Mouse (Mus musculus) MEL (cell line): Measurements from ENCODE around the gene Slc25a11. TPM values are rescaled to one million over a fixed set of nuclear protein-coding genes. Genes with fewer than 3 reads are reported as not detected.

ENCODE experiments used
- polyA plus RNA-seq, 2 experiments: library from polyadenylated mRNA; stranded (reverse) in 1 of 2; unstranded in 1 of 2; fragments of >175 nt in 1 of 2; fragments of >200 nt in 1 of 2; gene quantifications; 2 replicates each; pipeline versions ENCODE4 v1.2.1 to v1.2.4; 2012; ENCODE audit warnings: low replicate concordance in 2 of 2, low read depth in 1 of 2; ENCODE audit not compliant: insufficient read length in 2 of 2, insufficient read depth in 1 of 2, missing spikeins in 1 of 2
- total RNA-seq: library from RNA; depleted of rRNA; stranded (reverse); fragments of 300-350 nt; gene quantifications from 2 replicates; pipeline ENCODE4 v1.2.3, GENCODE M21; 2012; rRNA removed

The Slc25a11 gene
- total and polyA plus RNA-seq, 3 experiments: 96.3 to 145 (median 114) TPM

Other genes starting within 250 kb of the Slc25a11 start
- gene Pelp1, start 237.4 kb downstream of the Slc25a11 start, total RNA-seq: 46.4 and 50.6 TPM in 2 replicates
- gene Pelp1, start 237.4 kb downstream of the Slc25a11 start, polyA plus RNA-seq: 10 to 100 TPM in 1 of 2 experiments, not detected in 1; 70.1 TPM
- 200 and 241 TPM in 2 replicates for gene Arrb2, start 214.8 kb downstream of the Slc25a11 start, total RNA-seq
- gene Arrb2, start 214.8 kb downstream of the Slc25a11 start, polyA plus RNA-seq: 100 to 1,000 TPM in 1 of 2 experiments, not detected in 1; 272 TPM
- 43.0 and 43.3 TPM in 2 replicates for gene Med11, start 195.6 kb downstream of the Slc25a11 start, total RNA-seq
- gene Med11, start 195.6 kb downstream of the Slc25a11 start, polyA plus RNA-seq: 10 to 100 TPM in 1 of 2 experiments, not detected in 1; 40.0 TPM
- gene Zmynd15, start 188.0 kb downstream of the Slc25a11 start, total RNA-seq: not detected in 2 replicates
- under 1 TPM in 1 of 2 experiments, not detected in 1; 0.14 TPM for gene Zmynd15, start 188.0 kb downstream of the Slc25a11 start, polyA plus RNA-seq
- gene Cxcl16, start 187.5 kb downstream of the Slc25a11 start, total RNA-seq: not detected in 2 replicates
- gene Cxcl16, start 187.5 kb downstream of the Slc25a11 start, polyA plus RNA-seq: not detected
- gene Tm4sf5, start 142.2 kb downstream of the Slc25a11 start, total RNA-seq: 0.27 TPM in 1 of 2 replicates, not detected in the other
- under 1 TPM in 1 of 2 experiments, not detected in 1; 0.21 TPM for gene Tm4sf5, start 142.2 kb downstream of the Slc25a11 start, polyA plus RNA-seq
- gene Vmo1, start 132.9 kb downstream of the Slc25a11 start, total RNA-seq: not detected in 2 replicates
- not detected for gene Vmo1, start 132.9 kb downstream of the Slc25a11 start, polyA plus RNA-seq
- not detected in 2 replicates for gene Gltpd2, start 128.3 kb downstream of the Slc25a11 start, total RNA-seq
- gene Gltpd2, start 128.3 kb downstream of the Slc25a11 start, polyA plus RNA-seq: under 1 TPM in 1 of 2 experiments, not detected in 1; 0.06 TPM
- 602 and 671 TPM in 2 replicates for gene Psmb6, start 122.1 kb downstream of the Slc25a11 start, total RNA-seq
- 100 to 1,000 TPM in 1 of 2 experiments, not detected in 1; 462 TPM for gene Psmb6, start 122.1 kb downstream of the Slc25a11 start, polyA plus RNA-seq
- gene Gm40193, start 114.5 kb downstream of the Slc25a11 start, total RNA-seq: not detected in 2 replicates
- not detected for gene Gm40193, start 114.5 kb downstream of the Slc25a11 start, polyA plus RNA-seq
- gene Pld2, start 107.4 kb downstream of the Slc25a11 start, total RNA-seq: 0.07 and 0.15 TPM in 2 replicates
- under 1 TPM in 1 of 2 experiments, not detected in 1; 0.39 TPM for gene Pld2, start 107.4 kb downstream of the Slc25a11 start, polyA plus RNA-seq
- 25.0 and 33.8 TPM in 2 replicates for gene Mink1, start 84.6 kb downstream of the Slc25a11 start, total RNA-seq
- 100 to 1,000 TPM in 1 of 2 experiments, 10 to 100 TPM in 1; 57.3 to 230 TPM for gene Mink1, start 84.6 kb downstream of the Slc25a11 start, polyA plus RNA-seq
- not detected in 2 replicates for gene 4930544D05Rik, start 31.6 kb downstream of the Slc25a11 start, total RNA-seq
- gene 4930544D05Rik, start 31.6 kb downstream of the Slc25a11 start, polyA plus RNA-seq: under 1 TPM in 1 of 2 experiments, not detected in 1; 0.10 TPM
- gene Chrne, start 28.3 kb downstream of the Slc25a11 start, total RNA-seq: 0.54 TPM in 1 of 2 replicates, not detected in the other
- gene Chrne, start 28.3 kb downstream of the Slc25a11 start, polyA plus RNA-seq: under 1 TPM in 1 of 2 experiments, not detected in 1; 0.33 TPM
- 0.98 and 1.6 TPM in 2 replicates for gene Gp1ba, start 8.4 kb downstream of the Slc25a11 start, total RNA-seq
- gene Gp1ba, start 8.4 kb downstream of the Slc25a11 start, polyA plus RNA-seq: 1 to 10 TPM in 1 of 2 experiments, not detected in 1; 5.0 TPM
- gene Rnf167, start 244 bp downstream of the Slc25a11 start, total RNA-seq: 30.4 and 31.4 TPM in 2 replicates
- 10 to 100 TPM in 1 of 2 experiments, not detected in 1; 44.4 TPM for gene Rnf167, start 244 bp downstream of the Slc25a11 start, polyA plus RNA-seq
- 1,332 and 1,356 TPM in 2 replicates for gene Pfn1, start 7.2 kb upstream of the Slc25a11 start, total RNA-seq
- gene Pfn1, start 7.2 kb upstream of the Slc25a11 start, polyA plus RNA-seq: 1,000 to 10,000 TPM; 2,392 to 5,980 TPM
- gene Eno3, start 9.7 kb upstream of the Slc25a11 start, total RNA-seq: 12.9 and 14.2 TPM in 2 replicates
- 10 to 100 TPM in 1 of 2 experiments, not detected in 1; 16.8 TPM for gene Eno3, start 9.7 kb upstream of the Slc25a11 start, polyA plus RNA-seq
- 76.4 and 81.0 TPM in 2 replicates for gene Spag7, start 21.9 kb upstream of the Slc25a11 start, total RNA-seq
- gene Spag7, start 21.9 kb upstream of the Slc25a11 start, polyA plus RNA-seq: 10 to 100 TPM in 1 of 2 experiments, not detected in 1; 99.6 TPM
- gene Camta2, start 40.6 kb upstream of the Slc25a11 start, total RNA-seq: 1.9 and 2.8 TPM in 2 replicates
- gene Camta2, start 40.6 kb upstream of the Slc25a11 start, polyA plus RNA-seq: 10 to 100 TPM in 1 of 2 experiments, not detected in 1; 15.0 TPM
- 0.35 and 0.46 TPM in 2 replicates for gene Inca1, start 52.7 kb upstream of the Slc25a11 start, total RNA-seq
- 1 to 10 TPM in 1 of 2 experiments, not detected in 1; 2.2 TPM for gene Inca1, start 52.7 kb upstream of the Slc25a11 start, polyA plus RNA-seq
- gene Kif1c, start 53.1 kb upstream of the Slc25a11 start, total RNA-seq: 19.8 and 20.3 TPM in 2 replicates
- 10 to 100 TPM in 1 of 2 experiments, not detected in 1; 21.7 TPM for gene Kif1c, start 53.1 kb upstream of the Slc25a11 start, polyA plus RNA-seq
- 1.5 TPM in 2 replicates for gene Zfp3, start 116.7 kb upstream of the Slc25a11 start, total RNA-seq
- 1 to 10 TPM in 1 of 2 experiments, not detected in 1; 1.9 TPM for gene Zfp3, start 116.7 kb upstream of the Slc25a11 start, polyA plus RNA-seq
- not detected in 2 replicates for gene Scimp, start 165.1 kb upstream of the Slc25a11 start, total RNA-seq
- gene Scimp, start 165.1 kb upstream of the Slc25a11 start, polyA plus RNA-seq: not detected
- gene Rabep1, start 197.3 kb upstream of the Slc25a11 start, total RNA-seq: 34.3 and 35.6 TPM in 2 replicates
- 10 to 100 TPM; 24.2 to 72.2 TPM for gene Rabep1, start 197.3 kb upstream of the Slc25a11 start, polyA plus RNA-seq